Mouse (Mus musculus) liver, adult 2 months (tissue): ENCODE results near the gene Shank2. TPM values are rescaled to one million over a fixed set of nuclear protein-coding genes. Genes with fewer than 3 reads are reported as not detected.
A peak's percentile ranks its signal among the peaks of the same experiment; 100 is the strongest.

Experiments used
- DNase-seq: peaks from one replicate; pipeline ENCODE4 v3.0.0-alpha.2; 2011; ENCODE audit warnings: low read depth, low spot score; ENCODE audit errors: extremely low read depth
- H3K27ac ChIP-seq: fragments of 200-500 bp; replicated peaks from 2 replicates; pipeline ENCODE4 v1.5.1; 2012; ENCODE audit warnings: low read depth, mild to moderate bottlenecking, control low read depth, inconsistent platforms, low read length; ENCODE audit not compliant: insufficient read depth
- H3K27me3 ChIP-seq: fragments of 200-500 bp; 2 replicates; pipeline ENCODE4 v1.6.1; 2012; ENCODE audit warnings: mild to moderate bottlenecking, moderate library complexity, low read length, inconsistent platforms; ENCODE audit not compliant: control insufficient read depth, insufficient read depth
- H3K36me3 ChIP-seq: fragments of 200-500 bp; 2 replicates; pipeline ENCODE4 v1.6.1; 2012; ENCODE audit warnings: low read length, inconsistent platforms; ENCODE audit not compliant: control insufficient read depth, insufficient read depth
- H3K4me1 ChIP-seq: fragments of 200-500 bp; 2 replicates; pipeline ENCODE4 v1.6.1; 2011; ENCODE audit warnings: low read length; ENCODE audit not compliant: control insufficient read depth, insufficient read depth
- H3K4me3 ChIP-seq: fragments of 200-500 bp; 2 replicates; pipeline ENCODE4 v1.5.1; 2011; ENCODE audit warnings: low read depth, mild to moderate bottlenecking, control low read depth, low read length, moderate library complexity; ENCODE audit not compliant: insufficient read depth
- H3K79me2 ChIP-seq: fragments of 200-500 bp; 2 replicates; pipeline ENCODE4 v1.6.1; 2012; ENCODE audit warnings: inconsistent platforms, mild to moderate bottlenecking, low read length, moderate library complexity; ENCODE audit not compliant: control insufficient read depth, insufficient read depth
- H3K9ac ChIP-seq: fragments of 200-500 bp; 2 replicates; pipeline ENCODE4 v1.6.1; 2012; ENCODE audit warnings: low read depth, mild to moderate bottlenecking, control low read depth, inconsistent platforms, low read length
- CTCF ChIP-seq: fragments of 200-500 bp; IDR thresholded peaks from 2 replicates; pipeline ENCODE4 v1.5.1; 2011; ENCODE audit warnings: low read depth, low read length, control low read depth
- POLR2A ChIP-seq: fragments of 200-500 bp; IDR thresholded peaks from 2 replicates; pipeline ENCODE4 v1.6.1; 2011; ENCODE audit warnings: low read length, control low read depth; ENCODE audit not compliant: insufficient read depth; ENCODE audit errors: extremely low read depth
- WGBS: fragments of 180-500 bp; shearing (Covaris S2); methylation state at CpG from one replicate; pipeline ENCODE4 v1.1.7; 2018; 5-methylcytosine and 5-hydroxymethylcytosine counted together
- polyA plus RNA-seq: library from polyadenylated mRNA; depleted of rRNA; stranded (reverse); fragments of >200 nt; gene quantifications from 2 replicates; pipeline ENCODE4 v1.2.3, GENCODE M21; 2012
- total RNA-seq: library from RNA; depleted of rRNA; stranded (reverse); fragments of >200 nt; gene quantifications from 2 replicates; pipeline ENCODE4 v1.2.3, GENCODE M21; 2014

Shank2 gene
- total and polyA plus RNA-seq, 2 experiments = 4.1 to 6.6 TPM

DNA sequence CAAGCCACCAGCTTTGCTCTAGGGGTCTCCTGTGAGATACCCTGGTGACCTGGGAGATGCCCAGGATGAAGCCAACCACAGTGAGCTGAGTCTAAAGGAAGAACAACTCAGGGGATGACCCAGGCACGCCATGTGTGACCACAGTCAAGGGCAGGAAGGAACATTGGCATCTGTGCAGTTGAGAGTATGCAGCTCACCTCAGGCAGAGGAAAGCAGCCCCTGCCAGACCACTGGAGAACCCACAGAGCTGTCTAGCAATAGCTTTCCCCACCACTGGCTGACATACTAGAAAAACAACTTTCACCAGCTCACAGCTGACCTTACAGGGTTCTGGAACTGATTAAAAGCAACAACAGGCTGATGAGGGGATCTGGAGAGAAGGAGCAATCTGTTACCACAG, 446.5 kb downstream of the Shank2 start:
- no peak overlapping the region for H3K27ac ChIP-seq
- no peak overlapping the region for H3K4me3 ChIP-seq
- H3K27me3 ChIP-seq = no peaks in the 10 kb centered on the region
- DNase-seq = no peak
- WGBS = 97% methylated on average over 1 of the region's 1 CpGs
- TF ChIP-seq CTCF = no peak
- no peak for TF ChIP-seq POLR2A
- H3K36me3 ChIP-seq = peaks cover 4% of the 10 kb centered on the region
- H3K79me2 ChIP-seq = no peaks in the 10 kb centered on the region
- H3K4me1 ChIP-seq = peaks cover 2% of the 10 kb centered on the region; the same call in 1 of the 2 replicates
- no peak overlapping the region for H3K9ac ChIP-seq

- Histone ChIP-seq H3K36me3 (peaks cover 8% of the 10 kb centered on the region), H3K4me1 (peaks cover 2% of the 10 kb centered on the region; the same call in 1 of the 2 replicates), H3K79me2 (no peaks in the 10 kb centered on the region), H3K27me3 (no peaks in the 10 kb centered on the region), H3K9ac (no peak overlapping the region), H3K4me3 (no peak overlapping the region), H3K27ac (no peak overlapping the region)
- DNase-seq = peak; percentile 89
- 31% methylated on average over 13 of the region's 13 CpGs for WGBS
- TF ChIP-seq POLR2A = no peak
- TF ChIP-seq CTCF = no peak
Measured at GRCm38 (mm10) chr7:144449637-144450570, 448.2 kb downstream of the Shank2 start.

DNA sequence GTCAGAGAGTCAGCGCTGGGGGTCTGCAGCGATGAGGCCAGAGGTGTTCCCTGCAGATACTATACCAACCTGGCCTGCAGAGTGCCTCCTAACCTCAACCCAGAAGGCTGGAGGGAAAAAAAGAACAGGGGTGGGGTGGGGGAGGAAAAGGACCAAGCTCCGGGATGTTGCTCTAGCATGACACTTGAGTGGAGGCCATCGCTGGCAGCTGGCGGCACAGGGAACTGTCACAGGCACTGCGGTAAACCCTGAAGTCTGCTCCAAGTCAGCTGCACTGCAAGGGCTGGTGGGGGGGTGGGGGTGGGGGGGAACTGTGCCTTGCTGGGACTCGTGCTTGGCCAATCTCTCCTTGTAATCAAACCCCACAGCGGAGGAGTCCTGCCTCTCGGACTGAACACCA, 448.9 kb downstream of the Shank2 start:
- 94% methylated on average over 9 of the region's 9 CpGs for WGBS
- TF ChIP-seq POLR2A (no peak), CTCF (no peak)
- Histone ChIP-seq H3K36me3 (peaks cover 10% of the 10 kb centered on the region), H3K27me3 (no peaks in the 10 kb centered on the region), H3K4me3 (no peak overlapping the region), H3K4me1 (peaks cover 2% of the 10 kb centered on the region; the same call in 1 of the 2 replicates), H3K79me2 (no peaks in the 10 kb centered on the region), H3K27ac (no peak overlapping the region), H3K9ac (no peak overlapping the region)
- no peak for DNase-seq

DNA sequence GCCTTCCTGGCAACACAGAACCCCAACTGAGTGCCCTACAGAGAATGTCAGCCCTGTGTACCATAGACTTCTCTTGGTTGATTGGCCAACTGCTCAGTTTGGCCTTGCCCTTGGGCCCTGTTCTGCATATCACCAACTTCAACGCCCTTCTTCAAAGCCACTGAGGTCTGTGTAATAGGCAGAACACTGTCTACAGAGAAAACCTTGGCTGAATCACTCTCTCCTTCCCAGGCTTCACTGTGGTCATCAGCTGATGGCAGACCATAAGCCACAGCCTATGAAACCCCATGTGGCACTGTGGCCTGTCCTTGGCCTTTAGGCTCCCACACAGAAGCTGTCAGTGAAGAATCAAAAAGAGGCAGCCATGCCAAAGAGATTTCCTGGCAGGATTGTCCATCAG, 457.2 kb downstream of the Shank2 start:
- 67% methylated on average over 1 of the region's 1 CpGs for WGBS
- Histone ChIP-seq H3K9ac (no peak overlapping the region), H3K36me3 (peaks cover 50% of the 10 kb centered on the region), H3K27ac (no peak overlapping the region), H3K79me2 (no peaks in the 10 kb centered on the region), H3K4me1 (no peaks in the 10 kb centered on the region), H3K4me3 (no peak overlapping the region), H3K27me3 (no peaks in the 10 kb centered on the region)
- TF ChIP-seq CTCF = no peak
- TF ChIP-seq POLR2A = no peak
- no peak for DNase-seq

GRCm38 (mm10) chr7:144461246-144461902, 459.6 kb downstream of the Shank2 start:
- Histone ChIP-seq H3K4me3 (no peak overlapping the region), H3K27me3 (no peaks in the 10 kb centered on the region), H3K4me1 (no peaks in the 10 kb centered on the region), H3K9ac (no peak overlapping the region), H3K79me2 (no peaks in the 10 kb centered on the region), H3K27ac (no peak overlapping the region), H3K36me3 (peaks cover 41% of the 10 kb centered on the region)
- DNase-seq = no peak
- WGBS = 89% methylated on average over 6 of the region's 6 CpGs
- TF ChIP-seq CTCF (no peak), POLR2A (no peak)

- Histone ChIP-seq H3K79me2 (no peaks in the 10 kb centered on the region), H3K4me3 (no peak overlapping the region), H3K36me3 (peaks cover 35% of the 10 kb centered on the region), H3K9ac (no peak overlapping the region), H3K27ac (no peak overlapping the region), H3K27me3 (no peaks in the 10 kb centered on the region), H3K4me1 (no peaks in the 10 kb centered on the region)
- DNase-seq = no peak
- 71% methylated on average over 7 of the region's 7 CpGs for WGBS
- TF ChIP-seq POLR2A = no peak
- TF ChIP-seq CTCF = no peak
Measured at GRCm38 (mm10) chr7:144462577-144462976, 460.8 kb downstream of the Shank2 start.
